ENCODE assay signal across 24 mouse cellular contexts in the genomic region with DNA sequence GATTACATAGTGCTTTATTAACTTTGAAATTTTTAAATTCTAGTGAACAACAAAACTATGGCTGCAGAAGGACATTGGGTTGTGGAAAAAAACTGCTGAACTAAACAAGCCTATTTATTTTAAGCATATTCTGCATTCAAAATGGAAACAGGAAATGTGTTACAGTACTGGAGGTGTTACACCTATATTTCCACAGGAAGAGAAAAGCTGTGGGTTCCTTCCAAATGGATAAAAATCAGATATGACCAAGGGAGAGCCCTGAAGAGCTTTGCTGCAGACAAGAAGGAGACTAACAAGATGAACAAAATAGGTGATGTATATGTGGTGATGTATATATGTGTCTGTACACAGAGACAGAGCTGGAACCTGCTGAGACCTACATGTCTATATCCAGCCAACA. TPM values are rescaled to one million over a fixed set of nuclear protein-coding genes. Genes with fewer than 3 reads are reported as not detected.
"Had no signal": no experiment of that assay in that cellular context is flagged by ENCODE, and none has a peak within 500 bp of the region (broad histone marks: within the 10 kb centered on the region; RNA-seq: fewer than 3 reads in every experiment).

No protein-coding gene starts in this region.

- ATAC-seq: liver, embryonic 12.5 days; midbrain, embryonic 13.5 days; midbrain, embryonic 15.5 days had no signal

- DNase-seq: lung, adult 18-20 months; lung, embryonic 14.5 days; lung, postnatal 10 days; lung, postnatal 36 days; right cerebral cortex, postnatal 25 days; right cerebral cortex, postnatal 4 days; spleen, adult 18-20 months; thymus, adult 18-20 months; thymus, postnatal 14 days; thymus, postnatal 36 days had no signal

RNA-seq across cellular contexts. Expression of a gene that starts 30.3 kb away (rescaled TPM):
- polyA plus RNA-seq: liver, embryonic 12.5 days; liver, embryonic 14.5 days; liver, embryonic 16.5 days; lung, embryonic 14.5 days; lung, embryonic 16.5 days; macrophage; midbrain, embryonic 11.5 days; midbrain, embryonic 13.5 days; midbrain, embryonic 15.5 days; myocyte; neural tube, embryonic 11.5 days; neural tube, embryonic 13.5 days; neural tube, embryonic 15.5 days; small intestine, adult 2 months; stomach, embryonic 14.5 days had no signal
